Mouse (Mus musculus): ENCODE results near the gene Smg5. TPM values are rescaled to one million over a fixed set of nuclear protein-coding genes. Genes with fewer than 3 reads are reported as not detected.

The Smg5 gene
- total RNA-seq, 1 experiment = 182 TPM

GRCm38 (mm10) chr3:88324951-88325405 is 11.1 kb upstream of the Smg5 start, which contains the start of gene Glmp:
Glmp (plus strand) TSS chr3:88325023.
- H3K4me1 ChIP-seq (ENCODE audit: control insufficient read depth in 2 of 2, insufficient read depth in 2 of 2, low read length in 2 of 2, poor library complexity in 1 of 2) = peaks cover 0 to 8% of the 10 kb centered on the region in 2 experiments; a peak in 1 of 4 replicates
- H3K9ac ChIP-seq (ENCODE audit: insufficient read depth, low read depth, low read length, poor library complexity, severe bottlenecking) = peak within 1 kb of the TSS; percentile 80
- H3K36me3 ChIP-seq (ENCODE audit: control insufficient read depth, insufficient read depth, low read length, poor library complexity, severe bottlenecking) = peaks cover 41% of the 10 kb centered on the region
- H3K27ac ChIP-seq (ENCODE audit: insufficient read depth, low read depth, low read length, poor library complexity, severe bottlenecking) = no peak within 1 kb of the TSS
- in situ Hi-C loops (cut with MboI; ENCODE audit: low sequenced_read_pairs in 2 of 2, unreplicated experiment in 2 of 2) = loop anchor here (25.0 kb wide), 2 partner anchors 387 to 1712 kb away; partner anchors contain the start of gene Rit1 (in 1 of the 2)
- no peak for DNase-seq (ENCODE audit: low read depth, low spot score)
- H3K4me3 ChIP-seq (ENCODE audit: insufficient read depth in 1 of 2, low read depth in 1 of 2, low read length in 2 of 2, poor library complexity in 1 of 2, severe bottlenecking in 1 of 2) = peak within 1 kb of the TSS; percentile 75 to 79
- H3K9me3 ChIP-seq (ENCODE audit: control insufficient read depth, insufficient read depth, low read depth, low read length) = no peaks in the 10 kb centered on the region
- TF ChIP-seq ZNF384 (IDR thresholded peaks at IDR 0.05; ENCODE audit: low read depth, low read length) (no peak), MAFK (IDR thresholded peaks at IDR 0.05; ENCODE audit: insufficient read depth, low read depth, low read length) (no peak), ZC3H11A (IDR thresholded peaks at IDR 0.05; ENCODE audit: borderline replicate concordance, low read depth, low read length) (no peak), CHD2 (IDR thresholded peaks at IDR 0.05; ENCODE audit: low read depth, low read length) (no peak), HCFC1 (IDR thresholded peaks at IDR 0.05; ENCODE audit: borderline replicate concordance, insufficient read depth, low read length) (no peak)

DNA sequence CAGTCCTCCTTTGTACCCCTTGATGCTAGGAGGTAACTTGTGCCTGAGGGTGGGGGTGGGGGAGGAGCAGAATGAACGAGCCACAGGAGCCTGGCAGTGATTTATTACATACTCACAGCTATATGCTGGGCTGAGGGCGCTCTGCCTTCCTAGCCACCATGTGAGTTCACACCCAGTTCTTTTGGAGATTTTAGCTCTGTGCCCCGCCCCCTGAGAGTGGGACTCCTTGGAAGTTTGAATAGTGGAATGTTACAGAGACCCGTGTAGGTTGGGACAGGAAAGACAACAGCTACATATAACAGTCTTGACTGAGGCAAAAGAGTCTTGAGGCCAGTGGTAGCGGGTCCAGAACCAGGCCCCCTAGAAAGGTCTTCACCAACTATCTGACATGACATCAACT is 7.1 kb upstream of the Smg5 start:
- in situ Hi-C loops (cut with MboI; ENCODE audit: low sequenced_read_pairs in 2 of 2, unreplicated experiment in 2 of 2) = no loop called here
- peaks cover 22% of the 10 kb centered on the region for H3K36me3 ChIP-seq (ENCODE audit: control insufficient read depth, insufficient read depth, low read length, poor library complexity, severe bottlenecking)

DNA sequence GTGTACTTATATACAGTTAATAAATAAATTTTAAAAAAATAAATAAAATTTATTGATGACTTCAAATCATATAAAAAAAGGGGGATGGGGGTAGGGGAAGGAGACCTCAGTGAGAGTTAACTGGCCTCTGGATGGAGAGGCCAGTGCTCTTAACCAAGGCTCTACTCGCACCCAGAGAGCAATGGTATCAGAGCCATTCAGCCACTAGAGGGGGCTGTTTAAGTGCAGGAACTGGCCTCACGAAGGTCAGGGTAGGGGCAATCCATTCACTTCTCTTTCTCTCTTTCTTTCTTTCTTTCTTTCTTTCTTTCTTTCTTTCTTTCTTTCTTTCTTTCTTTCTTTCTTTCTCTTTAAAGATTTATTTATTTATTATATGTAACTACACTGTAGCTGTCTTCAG is 4.8 kb upstream of the Smg5 start:
- in situ Hi-C loops (cut with MboI; ENCODE audit: low sequenced_read_pairs in 2 of 2, unreplicated experiment in 2 of 2) = no loop called here
- no peak overlapping the region for H3K9ac ChIP-seq (ENCODE audit: insufficient read depth, low read depth, low read length, poor library complexity, severe bottlenecking)
- peaks cover 22% of the 10 kb centered on the region for H3K36me3 ChIP-seq (ENCODE audit: control insufficient read depth, insufficient read depth, low read length, poor library complexity, severe bottlenecking)
- DNase-seq (ENCODE audit: low read depth, low spot score) = peak; percentile 75
- no peak overlapping the region for H3K4me3 ChIP-seq (ENCODE audit: insufficient read depth in 1 of 2, low read depth in 1 of 2, low read length in 2 of 2, poor library complexity in 1 of 2, severe bottlenecking in 1 of 2)
- peaks cover 0 to 19% of the 10 kb centered on the region in 2 experiments; a peak in 1 of 4 replicates for H3K4me1 ChIP-seq (ENCODE audit: control insufficient read depth in 2 of 2, insufficient read depth in 2 of 2, low read length in 2 of 2, poor library complexity in 1 of 2)
- H3K9me3 ChIP-seq (ENCODE audit: control insufficient read depth, insufficient read depth, low read depth, low read length) = no peaks in the 10 kb centered on the region
- TF ChIP-seq HCFC1 (IDR thresholded peaks at IDR 0.05; ENCODE audit: borderline replicate concordance, insufficient read depth, low read length) (no peak), ZC3H11A (IDR thresholded peaks at IDR 0.05; ENCODE audit: borderline replicate concordance, low read depth, low read length) (no peak), MAFK (IDR thresholded peaks at IDR 0.05; ENCODE audit: insufficient read depth, low read depth, low read length) (no peak), CHD2 (IDR thresholded peaks at IDR 0.05; ENCODE audit: low read depth, low read length) (no peak), ZNF384 (IDR thresholded peaks at IDR 0.05; ENCODE audit: low read depth, low read length) (no peak)
- no peak overlapping the region for H3K27ac ChIP-seq (ENCODE audit: insufficient read depth, low read depth, low read length, poor library complexity, severe bottlenecking)

More for the DNA sequence above, 7.1 kb upstream of the Smg5 start:
- H3K27ac ChIP-seq (ENCODE audit: insufficient read depth, low read depth, low read length, poor library complexity, severe bottlenecking) = no peak overlapping the region
- H3K4me1 ChIP-seq (ENCODE audit: control insufficient read depth in 2 of 2, insufficient read depth in 2 of 2, low read length in 2 of 2, poor library complexity in 1 of 2) = peaks cover 0 to 19% of the 10 kb centered on the region in 2 experiments; a peak in 1 of 4 replicates
- DNase-seq (ENCODE audit: low read depth, low spot score) = no peak
- H3K9ac ChIP-seq (ENCODE audit: insufficient read depth, low read depth, low read length, poor library complexity, severe bottlenecking) = peak overlapping the region; percentile 4; the same call in 1 of the 2 replicates
- no peak for TF ChIP-seq HCFC1 (IDR thresholded peaks at IDR 0.05; ENCODE audit: borderline replicate concordance, insufficient read depth, low read length)
- TF ChIP-seq CHD2 (IDR thresholded peaks at IDR 0.05; ENCODE audit: low read depth, low read length) = no peak
- TF ChIP-seq ZNF384 (IDR thresholded peaks at IDR 0.05; ENCODE audit: low read depth, low read length) = no peak
- no peak for TF ChIP-seq ZC3H11A (IDR thresholded peaks at IDR 0.05; ENCODE audit: borderline replicate concordance, low read depth, low read length)
- TF ChIP-seq MAFK (IDR thresholded peaks at IDR 0.05; ENCODE audit: insufficient read depth, low read depth, low read length) = no peak
- H3K9me3 ChIP-seq (ENCODE audit: control insufficient read depth, insufficient read depth, low read depth, low read length) = no peaks in the 10 kb centered on the region
- H3K4me3 ChIP-seq (ENCODE audit: insufficient read depth in 1 of 2, low read depth in 1 of 2, low read length in 2 of 2, poor library complexity in 1 of 2, severe bottlenecking in 1 of 2) = no peak overlapping the region

DNA sequence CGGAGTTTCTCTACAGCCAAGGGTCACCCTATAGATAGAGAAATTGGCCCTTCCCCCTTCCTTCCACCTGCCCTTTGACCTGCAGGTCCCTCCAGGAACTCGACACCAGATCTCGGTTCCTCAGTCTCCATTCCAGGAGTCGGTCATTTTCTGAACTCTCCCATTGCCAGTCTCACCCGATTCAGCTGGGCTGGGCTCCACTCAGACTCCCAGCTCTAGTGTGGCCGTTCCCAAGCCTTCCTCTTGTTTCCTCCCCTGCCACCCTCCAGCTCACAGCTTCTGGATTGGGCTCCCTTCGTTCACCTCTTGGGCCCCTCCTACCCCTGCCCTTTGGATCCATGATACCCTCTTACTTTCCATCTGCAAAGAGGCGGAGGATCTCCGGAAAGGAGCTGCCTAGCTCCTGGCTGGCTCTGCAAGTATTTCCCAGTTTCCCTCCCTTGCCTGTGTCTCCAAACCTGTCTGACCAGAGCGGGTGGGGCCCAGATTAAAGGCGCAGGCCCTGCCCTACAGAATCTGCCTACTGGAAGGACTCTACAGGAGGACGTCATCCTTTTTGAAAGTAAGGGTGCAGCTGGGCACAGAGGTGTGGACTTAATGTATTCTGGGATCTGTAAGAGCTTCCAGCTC is 1.9 kb upstream of the Smg5 start:
- Histone ChIP-seq H3K36me3 (ENCODE audit: control insufficient read depth, insufficient read depth, low read length, poor library complexity, severe bottlenecking) (peaks cover 9% of the 10 kb centered on the region; the same call in 1 of the 2 replicates), H3K27ac (ENCODE audit: insufficient read depth, low read depth, low read length, poor library complexity, severe bottlenecking) (peak overlapping the region; percentile 99), H3K9ac (ENCODE audit: insufficient read depth, low read depth, low read length, poor library complexity, severe bottlenecking) (peak overlapping the region; percentile 98), H3K9me3 (ENCODE audit: control insufficient read depth, insufficient read depth, low read depth, low read length) (no peaks in the 10 kb centered on the region), H3K4me1 (ENCODE audit: control insufficient read depth in 2 of 2, insufficient read depth in 2 of 2, low read length in 2 of 2, poor library complexity in 1 of 2) (peaks cover 0 to 23% of the 10 kb centered on the region in 2 experiments; a peak in 1 of 4 replicates), H3K4me3 (ENCODE audit: insufficient read depth in 1 of 2, low read depth in 1 of 2, low read length in 2 of 2, poor library complexity in 1 of 2, severe bottlenecking in 1 of 2) (peak overlapping the region; percentile 77 to 91)
- in situ Hi-C loops (cut with MboI; ENCODE audit: low sequenced_read_pairs in 2 of 2, unreplicated experiment in 2 of 2) = no loop called here
- DNase-seq (ENCODE audit: low read depth, low spot score) = no peak
- no peak for TF ChIP-seq CHD2 (IDR thresholded peaks at IDR 0.05; ENCODE audit: low read depth, low read length)

Data from ES-E14 (cell line).